Mouse (Mus musculus) cerebellum, adult 2 months (tissue): ENCODE results near the gene Ube2cbp.
A peak's percentile ranks its signal among the peaks of the same experiment; 100 is the strongest.

ENCODE experiments used
- CTCF ChIP-seq: fragments of 200-500 bp; IDR thresholded peaks from 2 replicates; pipeline ENCODE4 v1.5.1; 2011; ENCODE audit warnings: low read depth, mild to moderate bottlenecking, control low read depth, low read length, moderate library complexity, borderline replicate concordance; ENCODE audit not compliant: insufficient read depth
- POLR2A ChIP-seq: fragments of 200-500 bp; IDR thresholded peaks from 2 replicates; pipeline ENCODE4 v1.6.1; 2011; ENCODE audit warnings: low read length, control low read depth, borderline replicate concordance; ENCODE audit not compliant: insufficient read depth

DNA sequence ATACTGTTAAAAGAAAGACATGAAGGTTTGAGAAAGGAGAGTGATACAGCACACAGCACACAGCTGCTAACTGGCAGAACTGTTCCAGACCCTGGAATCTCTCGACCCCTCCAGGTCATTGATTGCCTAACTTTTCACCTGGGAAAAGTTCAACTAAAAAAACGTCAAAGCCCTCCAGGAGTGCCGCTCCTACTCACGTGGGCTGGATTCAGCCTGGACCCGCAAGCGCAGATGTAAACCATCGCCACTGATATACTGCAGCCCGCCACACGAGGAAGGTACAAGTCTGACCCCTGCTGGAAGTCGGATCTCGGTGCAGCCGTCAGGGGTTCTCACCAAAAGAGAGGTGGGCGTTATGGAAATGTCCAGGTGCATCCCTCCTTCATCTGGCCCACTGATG is 13.1 kb downstream of the Ube2cbp start:
- peak; percentile 91 for TF ChIP-seq CTCF
- TF ChIP-seq POLR2A = no peak
